In genomic region chrX:59969767-59970166, GRCm38 (mm10) we compare ENCODE assay signal across 2 mouse cellular contexts. TPM values are rescaled to one million over a fixed set of nuclear protein-coding genes. Genes with fewer than 3 reads are reported as not detected.
"Had no signal": no experiment of that assay in that cellular context is flagged by ENCODE, and none has a peak within 500 bp of the region (broad histone marks: within the 10 kb centered on the region; RNA-seq: fewer than 3 reads in every experiment).

No protein-coding gene starts in this region.

RNA-seq across cellular contexts. Expression of gene F9, which starts 29.5 kb away (rescaled TPM):
- total RNA-seq: megakaryocyte-erythroid progenitor cell, adult 5-6 weeks; midbrain, postnatal 0 days had no signal
